ENCODE assay signal across 8 mouse cellular contexts in the genomic region with DNA sequence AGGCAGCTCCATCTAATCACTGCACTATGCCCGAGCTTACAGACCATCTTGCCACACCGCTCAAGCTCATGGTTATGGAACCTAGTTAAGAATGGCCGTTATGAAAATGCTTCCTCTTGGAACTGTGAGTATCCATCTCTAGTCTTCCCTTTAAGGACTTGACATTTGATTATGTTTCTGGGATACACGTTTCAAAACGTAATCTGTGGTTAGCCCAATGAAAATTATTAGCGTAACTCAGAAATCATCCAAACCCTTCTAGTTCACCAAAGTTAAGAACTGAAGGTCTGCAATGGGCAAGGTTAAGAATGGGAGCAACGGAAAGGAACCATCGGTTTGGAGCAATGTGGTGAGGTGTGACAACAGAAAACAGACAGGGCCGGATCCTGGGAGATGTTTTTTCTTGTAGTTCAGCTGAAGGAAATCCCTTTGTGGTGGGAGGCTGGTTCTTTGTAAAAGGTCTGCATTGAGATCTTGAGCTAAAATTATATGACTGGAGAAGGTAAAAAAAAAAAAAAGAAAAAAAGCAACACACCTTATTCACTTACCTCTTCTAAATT. TPM values are rescaled to one million over a fixed set of nuclear protein-coding genes. Genes with fewer than 3 reads are reported as not detected.
DNase-seq lines count a peak whose midpoint lies in the region; ATAC-seq and TF ChIP-seq lines count a peak whose summit lies in the region.

No protein-coding gene starts in this region.

- DNase-seq in gastrocnemius, adult 2 months: no peak
- no peak for DNase-seq in gastrocnemius, postnatal 36 days
- peak; percentile 14 for DNase-seq in 3T3-L1 (ENCODE audit: low read depth, low spot score)
- DNase-seq in thymus, postnatal 36 days: no peak
- no peak for DNase-seq in spleen, postnatal 14 days (ENCODE audit: low spot score in 2 of 2)
- DNase-seq in adrenal gland, postnatal 10 days: no peak

- no peak for TF ChIP-seq CTCF in gastrocnemius, adult 2 months (IDR thresholded peaks at IDR 0.05)

- H3K36me3 ChIP-seq in forebrain, embryonic 12.5 days (replicated peaks): no peaks in the 10 kb centered on the region
- H3K36me3 ChIP-seq in liver, embryonic 12.5 days: peaks cover 4% of the 10 kb centered on the region; the same call in 1 of the 2 replicates

- H3K27me3 ChIP-seq in forebrain, embryonic 12.5 days: peaks cover 9% of the 10 kb centered on the region
- H3K27me3 ChIP-seq in liver, embryonic 12.5 days (replicated peaks): no peaks in the 10 kb centered on the region

- intact Hi-C loops in gastrocnemius, adult 2 months (cut with DNase I): loop anchor here (2.0 to 10.0 kb wide), 4 partner anchors 40 to 227 kb away; no protein-coding TSS in a partner anchor
- intact Hi-C loops in gastrocnemius, postnatal 36 days (cut with DNase I): loop anchor here (5.0 kb wide), 2 partner anchors 60 to 75 kb away; no protein-coding TSS in a partner anchor

- WGBS in forebrain, embryonic 12.5 days: 46% methylated on average over 9 of the region's 9 CpGs
- WGBS in liver, embryonic 12.5 days (ENCODE audit: insufficient replicate concordance): 36% methylated on average over 9 of the region's 9 CpGs

- peaks cover 4% of the 10 kb centered on the region; the same call in 1 of the 2 replicates for H3K4me1 ChIP-seq in forebrain, embryonic 12.5 days
- peaks cover 62% of the 10 kb centered on the region for H3K4me1 ChIP-seq in liver, embryonic 12.5 days

- peak overlapping the region; percentile 96 for H3K4me3 ChIP-seq in gastrocnemius, adult 2 months
- peak overlapping the region; percentile 72 for H3K4me3 ChIP-seq in forebrain, embryonic 12.5 days (replicated peaks)
- peak overlapping the region; percentile 90 for H3K4me3 ChIP-seq in liver, embryonic 12.5 days

- peak overlapping the region; percentile 81 for H3K9ac ChIP-seq in forebrain, embryonic 12.5 days
- peak overlapping the region; percentile 93 for H3K9ac ChIP-seq in liver, embryonic 12.5 days

- H3K9me3 ChIP-seq in forebrain, embryonic 12.5 days: no peaks in the 10 kb centered on the region
- no peaks in the 10 kb centered on the region for H3K9me3 ChIP-seq in liver, embryonic 12.5 days (replicated peaks)

- ATAC-seq in forebrain, embryonic 12.5 days (ENCODE audit: low FRiP score): no peak
- no peak for ATAC-seq in liver, embryonic 12.5 days

- H3K27ac ChIP-seq in gastrocnemius, adult 2 months: peak overlapping the region; percentile 96
- H3K27ac ChIP-seq in forebrain, embryonic 12.5 days: no peak overlapping the region
- peak overlapping the region; percentile 48 for H3K27ac ChIP-seq in liver, embryonic 12.5 days

- H3K4me2 ChIP-seq in forebrain, embryonic 12.5 days: peak overlapping the region; percentile 97
- peak overlapping the region; percentile 98 for H3K4me2 ChIP-seq in liver, embryonic 12.5 days

RNA-seq across cellular contexts. Expression of gene Acsl1, which starts 1.2 kb away (rescaled TPM):
- total RNA-seq in gastrocnemius, adult 2 months (2021): 100 to 1,000 TPM; 224 to 367 TPM
- total RNA-seq in gastrocnemius, postnatal 36 days (2021): 100 to 1,000 TPM; 260 to 328 TPM
- 5.6 and 7.0 TPM in 2 replicates for polyA plus RNA-seq in forebrain, embryonic 12.5 days (2016; fragmentation: Nextera tagmentation; extraction: Ambion mirVana)
- 42.5 and 44.1 TPM in 2 replicates for polyA plus RNA-seq in liver, embryonic 12.5 days (2016; fragmentation: Nextera tagmentation; extraction: Ambion mirVana)
- 100 to 1,000 TPM; 915 to 931 TPM for total RNA-seq in adrenal gland, postnatal 10 days (2021)
